Mouse (Mus musculus): ENCODE measurements around the gene Abhd16a.

GRCm38 (mm10) chr17:35077786-35078233, 11.3 kb upstream of the Abhd16a start, which contains the start of gene Ly6g6d:
- TF ChIP-seq CTCF (IDR thresholded peaks at IDR 0.05; ENCODE audit: low read depth): peak; percentile 63
- TF ChIP-seq EP300 (IDR thresholded peaks at IDR 0.05; ENCODE audit: low read depth): no peak

All from liver, postnatal 0 days (tissue).